Comparison of ENCODE assay signal across 9 mouse cellular contexts in genomic region chr12:52396178-52396841, GRCm38 (mm10).
DNase-seq lines count a peak whose midpoint lies in the region; ATAC-seq and TF ChIP-seq lines count a peak whose summit lies in the region.
"Had no signal": no experiment of that assay in that cellular context is flagged by ENCODE, and none has a peak within 500 bp of the region (broad histone marks: within the 10 kb centered on the region; RNA-seq: fewer than 3 reads in every experiment).

No protein-coding gene starts in this region.

- H3K36me3 ChIP-seq in thymus, adult 2 months (ENCODE audit: control insufficient read depth, insufficient read depth, low read length), result no peaks in the 10 kb centered on the region
- no peaks in the 10 kb centered on the region for H3K36me3 ChIP-seq in lung, embryonic 16.5 days (ENCODE audit: control insufficient read depth, insufficient read depth, low read length)
- H3K36me3 ChIP-seq: stomach, embryonic 15.5 days had no signal

- no peak for TF ChIP-seq CTCF in thymus, adult 2 months (IDR thresholded peaks at IDR 0.05; ENCODE audit: borderline replicate concordance, control insufficient read depth, extremely low read depth, insufficient read depth, low read length, poor library complexity)

- H3K4me3 ChIP-seq in thymus, adult 2 months (ENCODE audit: control insufficient read depth, insufficient read depth, low read length), result no peak overlapping the region
- H3K4me3 ChIP-seq in lung, embryonic 16.5 days (ENCODE audit: low read length), result no peak overlapping the region
- H3K4me3 ChIP-seq: stomach, embryonic 15.5 days had no signal

- H3K27me3 ChIP-seq in thymus, adult 2 months (ENCODE audit: control insufficient read depth, insufficient read depth, low read length), result no peaks in the 10 kb centered on the region
- no peaks in the 10 kb centered on the region for H3K27me3 ChIP-seq in lung, embryonic 16.5 days (ENCODE audit: control insufficient read depth, insufficient read depth, low read depth, low read length)
- H3K27me3 ChIP-seq: stomach, embryonic 15.5 days had no signal

- H3K4me2 ChIP-seq in lung, embryonic 16.5 days (ENCODE audit: low read depth, low read length), result no peak overlapping the region
- H3K4me2 ChIP-seq: stomach, embryonic 15.5 days had no signal

- 89% methylated on average over 14 of the region's 14 CpGs for WGBS in thymus, adult 2 months
- WGBS in lung, embryonic 16.5 days, result 49% methylated on average over 14 of the region's 14 CpGs

- no peaks in the 10 kb centered on the region for H3K9me3 ChIP-seq in lung, embryonic 16.5 days (ENCODE audit: control insufficient read depth, low read length)
- H3K9me3 ChIP-seq: stomach, embryonic 15.5 days had no signal

- ATAC-seq in lung, embryonic 16.5 days (ENCODE audit: low read depth), result peak; percentile 44
- no peak for ATAC-seq in inflammation-experienced regulatory T-cells, adult 6 months

- no peak overlapping the region for H3K27ac ChIP-seq in thymus, adult 2 months (ENCODE audit: control insufficient read depth, insufficient read depth, low read length)
- no peak overlapping the region for H3K27ac ChIP-seq in lung, embryonic 16.5 days (ENCODE audit: low read length)
- H3K27ac ChIP-seq: stomach, embryonic 15.5 days had no signal

- DNase-seq in thymus, adult 2 months, result peak; percentile 2
- no peak for DNase-seq in thymus, adult 18-20 months
- peak; percentile 59 to 65 for DNase-seq in cerebellum, postnatal 36 days
- DNase-seq in heart, adult 8-10 months (ENCODE audit: low spot score), result peak; percentile 58
- DNase-seq in kidney, postnatal 25 days, result peak; percentile 28 to 79
- DNase-seq in urinary bladder, adult 2 months (ENCODE audit: low spot score), result peak; percentile 40

- no peaks in the 10 kb centered on the region for H3K4me1 ChIP-seq in thymus, adult 2 months (replicated peaks; ENCODE audit: control insufficient read depth, insufficient read depth, low read length)
- H3K4me1 ChIP-seq in lung, embryonic 16.5 days (replicated peaks; ENCODE audit: control insufficient read depth, insufficient read depth, low read length), result peaks cover 11% of the 10 kb centered on the region; the same call in 1 of the 2 replicates

- no peak for TF ChIP-seq POLR2A in thymus, adult 2 months (IDR thresholded peaks at IDR 0.05; ENCODE audit: control insufficient read depth, extremely low read depth, insufficient read depth, low read length, poor library complexity)

- H3K9ac ChIP-seq in lung, embryonic 16.5 days (ENCODE audit: low read length), result no peak overlapping the region
- H3K9ac ChIP-seq: stomach, embryonic 15.5 days had no signal

Comparison
In these comparisons a context has a peak if more than half of its experiments do, and no peak if none do; other contexts are left out.
1. DNase-seq: peak in thymus, adult 2 months (single experiment), cerebellum, postnatal 36 days (2 of 2), heart, adult 8-10 months (single experiment), kidney, postnatal 25 days (2 of 2) and urinary bladder, adult 2 months (single experiment); none in thymus, adult 18-20 months (0 of 2).